Mouse (Mus musculus): ENCODE measurements around the gene Dagla.

Gene Dagla

DNA sequence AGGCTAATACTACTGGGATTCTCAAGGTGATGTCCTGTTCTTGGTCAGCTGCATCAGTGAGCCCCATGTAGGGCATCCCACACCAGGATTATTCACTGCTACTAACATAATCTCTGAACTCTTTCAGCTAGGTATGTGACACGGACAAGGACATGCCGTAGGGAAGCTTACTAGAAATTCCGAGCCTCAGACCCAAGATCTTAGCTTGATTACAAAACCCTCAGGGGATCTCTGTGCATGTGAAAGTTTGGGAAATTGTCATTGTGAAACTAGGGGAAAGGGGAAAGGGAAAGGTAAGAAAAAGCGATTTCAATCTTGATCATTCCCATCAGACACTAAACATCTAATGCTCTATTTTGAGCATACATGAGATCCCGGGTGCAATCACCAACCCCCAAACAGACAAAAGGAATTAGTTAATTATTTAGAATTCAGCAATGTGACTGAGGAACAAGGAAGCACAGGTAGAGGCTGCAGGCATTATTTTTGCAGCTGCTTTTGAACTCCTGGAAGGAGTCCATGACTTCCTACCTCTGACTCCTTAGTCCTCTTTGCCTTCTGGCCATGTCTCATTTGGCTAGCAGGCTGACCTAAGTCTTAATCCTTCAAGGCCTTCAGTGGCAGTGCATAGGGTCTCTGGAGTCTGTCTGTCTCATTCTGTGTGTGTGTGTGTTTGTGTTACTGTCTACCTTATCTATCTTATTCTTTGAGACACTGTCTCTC lies 2.0 kb upstream of the Dagla start:
- DNase-seq, result no peak

GRCm38 (mm10) chr19:10305640-10306039 lies 963 bp upstream of the Dagla start:
- DNase-seq, result no peak

- DNase-seq, result no peak
Measured at GRCm38 (mm10) chr19:10304395-10304794, 282 bp downstream of the Dagla start.

- DNase-seq, result no peak
Measured at GRCm38 (mm10) chr19:10302852-10303251, 1.8 kb downstream of the Dagla start.

GRCm38 (mm10) chr19:10301866-10302356 lies 2.8 kb downstream of the Dagla start:
- no peak for DNase-seq

GRCm38 (mm10) chr19:10301263-10301662 lies 3.4 kb downstream of the Dagla start:
- no peak for DNase-seq

DNA sequence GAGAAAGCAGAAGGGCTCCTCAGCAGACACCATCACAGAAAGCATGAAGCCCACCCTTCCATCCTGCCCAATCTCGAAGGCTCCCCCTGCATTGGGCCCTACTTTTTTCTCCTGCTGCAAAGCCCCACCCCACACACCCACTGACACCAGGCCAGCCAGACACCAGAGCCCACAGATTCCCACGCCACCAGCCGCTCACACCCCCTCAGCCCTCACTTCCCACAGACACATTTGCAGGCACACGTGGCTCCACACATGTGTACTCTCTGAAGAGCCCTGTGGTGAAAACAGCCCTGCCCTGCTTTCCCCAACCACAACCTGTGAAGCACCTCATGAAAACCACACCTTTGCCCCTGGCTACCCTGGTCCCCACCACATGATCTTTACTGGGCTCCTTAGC lies 3.9 kb downstream of the Dagla start:
- peak; percentile 72 for DNase-seq

DNA sequence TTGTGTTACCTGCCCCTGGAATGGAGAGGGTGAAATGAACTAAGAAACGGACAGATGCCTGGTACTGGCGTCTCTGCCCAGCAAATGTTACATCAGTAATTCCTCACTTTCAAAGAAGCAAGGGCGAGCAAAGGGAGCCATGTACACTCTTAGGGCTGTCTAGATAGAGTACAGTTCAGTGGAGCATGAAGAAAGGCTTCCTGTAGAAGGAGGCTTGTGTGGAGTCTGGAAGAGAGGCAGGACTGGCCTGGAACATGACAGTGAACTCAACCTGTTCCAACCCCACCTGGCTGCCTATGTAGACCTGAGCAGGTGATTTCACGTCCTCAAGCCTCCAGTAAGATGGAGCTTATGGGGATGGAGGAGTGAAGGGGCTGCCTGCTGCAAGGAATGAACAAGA lies 6.4 kb downstream of the Dagla start:
- no peak for DNase-seq

- DNase-seq, result peak; percentile 51
Measured at GRCm38 (mm10) chr19:10297041-10297503, 7.6 kb downstream of the Dagla start.

GRCm38 (mm10) chr19:10296306-10296705 lies 8.4 kb downstream of the Dagla start:
- DNase-seq, result peak; percentile 25

DNA sequence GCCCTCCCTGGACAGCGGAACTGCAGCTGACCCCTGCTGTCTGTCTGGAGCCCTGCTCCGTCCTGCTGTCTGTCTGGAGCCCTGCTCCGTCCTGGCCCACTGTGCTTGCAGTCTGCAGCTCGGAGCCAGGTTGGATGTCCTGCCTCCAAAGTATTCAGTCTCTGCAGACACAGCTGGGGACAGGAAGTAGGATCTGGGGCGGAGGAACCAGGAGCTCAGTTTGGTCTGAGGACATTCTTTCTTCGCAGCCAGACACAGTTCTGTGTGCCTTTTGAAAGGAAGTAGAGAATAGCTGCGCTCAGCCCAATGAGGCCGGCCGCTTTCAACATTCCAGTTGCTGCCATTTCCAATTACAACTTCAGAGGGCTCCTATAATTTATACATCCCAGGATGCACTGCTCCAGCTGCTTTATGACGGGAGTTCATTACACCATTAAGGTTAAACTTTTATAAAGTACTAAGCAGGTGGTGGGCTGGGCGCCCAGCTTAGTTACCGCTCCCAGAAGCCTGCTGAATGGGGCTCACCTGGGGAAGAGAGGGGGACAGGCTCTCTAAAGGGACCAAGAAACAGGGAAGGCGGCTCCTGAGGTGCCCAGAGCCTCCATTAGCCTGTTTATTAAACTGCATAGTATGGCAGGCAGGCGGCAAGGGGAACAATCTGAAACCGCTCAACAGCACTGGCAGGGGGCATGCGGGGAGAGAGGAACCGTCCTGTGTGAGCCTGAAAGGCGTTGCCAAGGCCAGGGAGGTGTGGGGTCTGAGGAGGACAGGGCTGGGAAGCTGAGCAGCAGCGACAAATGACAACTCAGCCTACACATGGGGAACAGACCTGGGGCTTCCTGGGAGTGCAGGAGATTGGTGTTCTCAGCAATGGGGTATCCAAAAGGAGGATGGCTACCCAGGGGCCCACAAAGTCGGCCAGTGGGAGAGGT lies 9.8 kb downstream of the Dagla start:
- DNase-seq, result peak; percentile 60

DNA sequence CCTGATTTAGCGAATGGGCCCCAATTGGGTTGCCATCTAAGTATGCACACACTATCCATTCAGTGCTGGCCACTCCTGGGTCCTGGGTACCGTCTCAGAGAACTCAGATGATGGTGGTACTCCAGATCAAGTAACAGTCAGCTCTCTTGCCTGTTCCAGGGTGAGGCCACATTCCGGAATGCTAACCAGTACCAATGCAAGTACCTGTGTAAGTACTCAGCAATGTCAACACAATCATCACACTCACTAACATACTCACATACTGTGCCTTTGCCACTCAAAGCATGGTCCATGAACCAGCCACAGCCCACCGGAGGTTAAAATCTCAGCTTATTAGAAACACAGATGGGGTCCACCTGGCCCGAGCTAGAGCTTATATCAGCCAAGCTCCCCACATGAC lies 10.7 kb downstream of the Dagla start:
- DNase-seq, result no peak

- no peak for DNase-seq
Measured at GRCm38 (mm10) chr19:10291896-10292490, 12.7 kb downstream of the Dagla start.

DNA sequence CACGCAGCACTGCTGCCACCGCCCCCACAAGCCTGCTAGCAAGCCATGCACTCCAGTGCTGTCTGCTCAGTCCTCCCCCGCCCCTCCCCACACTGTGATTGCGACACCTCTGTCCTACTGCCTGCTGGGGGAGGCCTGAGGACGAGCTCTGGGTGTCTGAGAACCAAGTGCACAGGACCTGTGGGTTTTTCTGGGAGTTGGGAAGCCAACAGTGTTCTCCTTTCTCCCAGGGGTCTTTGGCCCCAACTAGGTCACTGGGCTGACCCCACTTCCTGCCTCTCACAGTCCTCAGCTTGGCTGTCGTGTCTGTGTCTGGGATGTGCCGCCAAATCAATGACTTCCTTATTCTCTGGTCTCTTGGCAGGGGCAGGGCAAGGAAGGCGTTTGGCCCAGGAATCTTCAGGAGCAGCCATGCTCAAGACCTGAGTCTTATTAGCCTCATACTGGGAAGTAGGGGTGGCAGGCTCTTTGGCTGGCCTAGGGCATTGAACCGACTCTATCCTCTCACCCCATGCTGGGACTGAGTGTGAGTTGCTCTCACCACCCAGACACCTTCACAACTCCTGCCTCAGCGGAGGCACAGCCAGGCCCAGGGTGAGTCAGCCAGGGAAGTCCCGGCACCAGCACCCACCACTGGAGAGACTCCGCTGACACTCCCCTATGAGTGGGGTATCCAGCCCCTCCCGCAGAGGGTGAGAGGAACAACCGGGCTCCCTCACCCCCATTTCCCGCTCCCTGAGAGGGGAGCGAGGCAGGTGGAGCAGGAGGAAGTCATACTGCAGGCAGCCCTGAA lies 14.3 kb downstream of the Dagla start:
- peak; percentile 85 for DNase-seq

DNA sequence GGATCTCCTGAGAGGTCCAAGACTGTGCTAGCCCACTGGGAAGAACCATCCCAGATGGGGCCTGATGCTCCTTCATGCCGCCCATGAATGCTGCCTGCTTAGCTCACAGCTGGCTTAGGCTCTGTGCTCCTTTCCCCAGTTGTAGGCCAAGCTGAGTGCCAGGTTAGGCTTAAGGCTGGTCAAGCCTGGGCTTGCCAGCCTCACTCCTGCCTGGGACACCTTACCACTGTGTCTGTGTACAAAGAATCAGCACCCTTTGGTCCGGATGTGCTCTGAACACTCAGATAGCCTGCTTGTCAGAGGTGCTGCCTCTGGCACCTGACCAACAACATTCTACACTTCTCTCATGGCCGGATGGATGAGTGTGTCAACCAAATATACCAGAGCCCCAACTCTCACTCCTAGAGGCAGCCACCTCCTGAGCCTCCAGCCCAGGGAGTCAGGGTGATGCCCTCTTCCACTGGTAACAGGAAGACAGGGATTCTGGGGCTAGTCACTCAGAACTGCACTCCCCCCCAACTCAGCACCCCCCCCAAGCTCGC lies 15.0 kb downstream of the Dagla start:
- no peak for DNase-seq

DNA sequence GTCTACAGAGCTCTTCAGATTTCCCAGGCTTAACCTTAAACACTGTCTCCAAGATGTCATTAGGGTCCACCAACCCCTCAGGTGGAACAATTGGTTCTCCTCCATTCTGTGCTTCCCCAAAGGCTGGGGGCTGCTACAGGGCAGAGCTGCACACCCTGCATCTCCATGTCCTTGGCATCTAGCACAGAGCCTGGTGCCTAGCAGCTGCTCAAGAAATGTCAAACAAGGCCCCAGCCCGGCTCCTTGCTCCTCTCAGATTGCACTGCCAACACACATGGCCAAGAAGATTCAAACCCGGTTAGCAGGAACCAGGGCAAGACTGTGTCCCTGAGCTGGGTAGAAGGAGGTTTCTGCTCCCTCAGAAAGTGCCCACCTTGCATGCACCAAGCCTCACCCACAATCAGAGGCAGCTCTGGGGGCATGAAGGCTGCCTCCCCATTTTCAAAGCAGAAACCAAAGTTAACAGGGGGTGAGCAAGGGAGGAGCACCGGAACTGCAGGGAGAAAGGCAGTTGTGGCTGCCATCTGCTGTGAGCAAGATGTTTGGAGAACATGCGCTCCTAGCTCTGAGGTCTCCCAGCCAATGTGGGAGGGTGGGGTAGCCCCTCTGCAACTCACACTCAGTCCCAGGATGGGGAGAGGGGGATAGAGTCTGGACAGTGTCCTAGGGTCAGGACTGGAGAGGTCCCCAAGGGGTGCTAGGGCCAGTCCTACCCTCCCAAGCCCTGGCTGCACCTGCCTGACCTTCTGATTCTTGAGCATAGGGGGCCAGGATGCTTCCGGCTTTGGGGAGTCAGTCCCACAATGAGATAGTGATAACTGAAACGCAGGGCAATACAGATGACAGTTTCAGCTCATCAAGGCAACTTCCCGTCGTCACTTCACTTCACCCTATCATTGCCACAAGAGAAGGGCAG lies 16.3 kb downstream of the Dagla start:
- peak; percentile 57 for DNase-seq

DNA sequence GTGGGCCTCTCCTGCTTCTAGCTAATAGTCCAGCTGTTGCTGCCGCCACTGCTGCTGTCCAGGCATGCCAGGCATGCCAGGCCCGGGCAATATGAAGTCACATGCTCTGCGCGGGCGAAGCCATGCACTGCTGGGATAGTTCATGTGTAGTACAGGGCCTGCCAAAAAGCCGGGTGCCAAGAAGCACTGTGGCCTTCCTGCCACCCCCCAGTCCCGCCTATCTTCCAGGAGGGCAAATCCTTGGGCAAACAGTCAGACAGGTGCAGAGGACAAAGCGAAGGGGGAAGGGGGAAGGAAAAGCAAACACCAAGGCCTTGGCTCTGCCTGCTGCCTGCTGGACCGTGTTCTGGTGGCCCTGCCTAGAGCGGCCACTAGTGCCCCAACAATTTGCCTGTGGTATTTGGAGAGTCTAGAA lies 18.2 kb downstream of the Dagla start:
- DNase-seq, result no peak

- DNase-seq, result peak; percentile 57
Measured at GRCm38 (mm10) chr19:10280771-10281540, 23.7 kb downstream of the Dagla start.

GRCm38 (mm10) chr19:10279668-10280067 lies 25.0 kb downstream of the Dagla start:
- DNase-seq, result no peak

GRCm38 (mm10) chr19:10278669-10279324 lies 25.9 kb downstream of the Dagla start:
- no peak for DNase-seq
